Mouse (Mus musculus): Measurements from ENCODE around the gene Eloa. TPM values are rescaled to one million over a fixed set of nuclear protein-coding genes. Genes with fewer than 3 reads are reported as not detected.
A peak's percentile ranks its signal among the peaks of the same experiment; 100 is the strongest.

Gene Eloa
- total RNA-seq, 4 experiments from 2014 or later = 56.6 to 70.4 (median 62.9) TPM

DNA sequence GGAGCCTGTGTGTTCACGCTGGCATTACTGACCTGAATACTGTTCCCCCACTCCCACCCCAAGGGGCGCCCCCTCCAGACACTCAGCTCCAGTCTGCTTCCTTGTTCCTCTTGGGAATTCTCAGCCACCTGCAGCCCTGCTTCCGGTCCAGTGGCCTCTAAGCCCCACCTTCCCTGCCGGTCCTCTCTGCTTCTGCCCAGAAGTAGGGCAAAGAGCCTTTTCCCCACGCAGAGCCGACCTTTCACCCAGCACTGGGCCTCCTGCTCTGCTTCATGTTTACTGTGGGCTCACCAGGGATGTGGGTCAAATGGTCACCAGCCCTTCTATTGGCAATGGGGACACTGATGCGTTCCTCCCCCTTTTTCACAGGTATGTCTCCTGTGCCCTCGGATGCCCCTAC is 63.2 kb downstream of the Eloa start:
- DNase-seq (ENCODE audit: low spot score in 2 of 2) = no peak

DNA sequence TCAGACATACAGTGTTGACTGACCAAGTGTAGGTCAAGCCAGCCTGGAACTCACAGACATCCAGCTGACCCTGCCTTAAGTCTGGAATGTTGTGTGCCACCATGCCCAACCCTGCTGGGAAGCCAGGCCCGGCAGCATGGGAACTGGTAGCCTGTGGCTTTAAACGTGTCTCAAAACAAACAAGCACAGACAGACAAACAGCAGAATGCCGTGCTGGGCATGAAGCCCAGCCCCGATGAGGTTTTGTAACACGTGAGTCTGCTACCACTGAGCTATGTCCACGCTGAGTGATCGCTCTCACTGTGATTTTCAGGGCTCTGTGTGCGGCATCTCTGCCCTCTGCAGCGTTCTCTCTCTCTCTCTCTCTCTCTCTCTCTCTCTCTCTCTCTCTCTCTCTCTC is 65.7 kb downstream of the Eloa start:
- no peak for DNase-seq (ENCODE audit: low spot score in 2 of 2)

DNA sequence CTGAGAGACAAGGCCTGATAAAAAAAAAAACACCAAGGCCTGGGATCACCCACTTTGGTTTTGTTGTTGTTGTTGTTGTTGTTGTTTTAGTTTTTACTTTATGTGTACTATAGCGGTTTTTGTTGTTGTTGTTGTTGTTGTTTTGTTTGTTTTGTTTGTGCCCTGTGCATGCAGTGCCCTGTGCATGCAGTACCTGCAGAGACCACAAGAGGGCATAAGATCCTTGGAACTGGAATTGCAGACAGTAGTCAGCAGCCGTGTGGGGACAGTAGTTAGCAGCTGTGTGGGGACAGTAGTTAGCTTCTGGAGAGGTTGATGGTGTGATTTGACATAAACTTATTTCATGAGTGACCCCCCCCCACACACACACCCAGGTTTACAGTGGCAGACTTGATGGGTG is 67.3 kb downstream of the Eloa start:
- DNase-seq (ENCODE audit: low spot score in 2 of 2) = peak; percentile 50 to 54

Other genes with a start within 250 kb of the Eloa start
- 10 to 100 TPM; 14.3 to 27.1 (median 22.0) TPM for gene Srsf10, start 166.0 kb downstream of the Eloa start, total RNA-seq (2022)
- gene Pnrc2, start 147.9 kb downstream of the Eloa start, total RNA-seq (2022) = 10 to 100 TPM; 30.2 to 36.3 (median 32.7) TPM
- gene Cnr2, start 126.4 kb downstream of the Eloa start, total RNA-seq (2022) = under 1 TPM in 3 of 4 experiments, not detected in 1; 0.05 to 0.11 (median 0.07) TPM
- 10 to 100 TPM; 14.8 to 28.3 (median 23.6) TPM for gene Fuca1, start 101.0 kb downstream of the Eloa start, total RNA-seq (2022)
- gene Hmgcl, start 75.3 kb downstream of the Eloa start, total RNA-seq (2022) = 10 to 100 TPM; 39.8 to 44.0 (median 42.0) TPM
- gene Gale, start 58.0 kb downstream of the Eloa start, total RNA-seq (2022) = 1 to 10 TPM in 1 of 4 experiments, under 1 TPM in 2, not detected in 1; 0.40 to 1.3 (median 0.72) TPM
- 10 to 100 TPM; 27.0 to 33.7 (median 30.8) TPM for gene Lypla2, start 49.1 kb downstream of the Eloa start, total RNA-seq (2022)
- gene Pithd1, start 34.5 kb downstream of the Eloa start, total RNA-seq (2022) = 10 to 100 TPM; 26.9 to 31.9 (median 28.9) TPM
- 100 to 1,000 TPM; 119 to 244 (median 192) TPM for gene Rpl11, start 31.7 kb upstream of the Eloa start, total RNA-seq (2022)
- gene Id3, start 121.7 kb upstream of the Eloa start, total RNA-seq (2022) = 10 to 100 TPM in 1 of 4 experiments, 1 to 10 TPM in 3; 8.7 to 16.7 (median 9.6) TPM
- gene E2f2, start 150.6 kb upstream of the Eloa start, total RNA-seq (2022) = 1 to 10 TPM in 3 of 4 experiments, under 1 TPM in 1; 0.85 to 1.7 (median 1.5) TPM
- gene Asap3, start 184.6 kb upstream of the Eloa start, total RNA-seq (2022) = 1 to 10 TPM in 2 of 4 experiments, under 1 TPM in 2; 0.92 to 1.3 (median 1.1) TPM
- gene Tcea3, start 226.0 kb upstream of the Eloa start, total RNA-seq (2022) = 100 to 1,000 TPM; 380 to 439 (median 413) TPM

Data from gastrocnemius, adult 8-10 months (tissue).